Mouse (Mus musculus) heart, embryonic 13.5 days (tissue): ENCODE results near the gene Dnah2. TPM values are rescaled to one million over a fixed set of nuclear protein-coding genes. Genes with fewer than 3 reads are reported as not detected.

Source experiments
- ATAC-seq: fragments of 200-750 bp; cut with Nextera tagmentation; 2 replicates; pipeline ENCODE4 v1.8.0; 2017; ENCODE audit warnings: moderate TSS enrichment; ENCODE audit not compliant: insufficient number of reproducible peaks, low FRiP score, low TSS enrichment; ENCODE audit errors: extremely low read depth
- H3K27ac ChIP-seq: fragments of 300-500 bp; sonication (generic); replicated peaks from 2 replicates; pipeline ENCODE4 v1.5.1; 2015; ENCODE audit warnings: moderate library complexity, mild to moderate bottlenecking, inconsistent platforms
- H3K27me3 ChIP-seq: fragments of 300-500 bp; sonication (generic); replicated peaks from 2 replicates; pipeline ENCODE4 v1.6.1; 2015; ENCODE audit warnings: mild to moderate bottlenecking, inconsistent platforms
- H3K36me3 ChIP-seq: fragments of 300-500 bp; sonication (generic); 2 replicates; pipeline ENCODE4 v1.6.1; 2015; ENCODE audit warnings: mild to moderate bottlenecking, inconsistent platforms
- H3K4me1 ChIP-seq: fragments of 300-500 bp; sonication (generic); 2 replicates; pipeline ENCODE4 v1.6.1; 2015; ENCODE audit warnings: inconsistent platforms
- H3K4me2 ChIP-seq: fragments of 300-500 bp; sonication (generic); 2 replicates; pipeline ENCODE4 v1.6.1; 2015; ENCODE audit warnings: inconsistent platforms, mild to moderate bottlenecking, moderate library complexity
- H3K4me3 ChIP-seq: fragments of 300-500 bp; sonication (generic); 2 replicates; pipeline ENCODE4 v1.5.1; 2015; ENCODE audit warnings: moderate library complexity, mild to moderate bottlenecking, inconsistent platforms
- H3K9ac ChIP-seq: fragments of 300-500 bp; sonication (generic); 2 replicates; pipeline ENCODE4 v1.6.1; 2015; ENCODE audit warnings: inconsistent platforms, mild to moderate bottlenecking, moderate library complexity
- H3K9me3 ChIP-seq: fragments of 300-500 bp; sonication (generic); 2 replicates; pipeline ENCODE4 v1.6.1; 2016; ENCODE audit warnings: inconsistent platforms
- WGBS: fragments of 180-500 bp; shearing (Covaris S2); methylation state at CpG from one replicate; pipeline ENCODE4 v1.1.7; 2015; ENCODE audit warnings: mixed read lengths; 5-methylcytosine and 5-hydroxymethylcytosine counted together
- polyA plus RNA-seq: library from polyadenylated mRNA; unstranded; fragments of >200 nt; fragmentation: Nextera tagmentation; extraction: Ambion mirVana; gene quantifications from 2 replicates; pipeline ENCODE4 v1.2.1, GENCODE M21; 2015

Gene Dnah2
- polyA plus RNA-seq, 1 experiment from 2014 or later, result 0.07 TPM

DNA sequence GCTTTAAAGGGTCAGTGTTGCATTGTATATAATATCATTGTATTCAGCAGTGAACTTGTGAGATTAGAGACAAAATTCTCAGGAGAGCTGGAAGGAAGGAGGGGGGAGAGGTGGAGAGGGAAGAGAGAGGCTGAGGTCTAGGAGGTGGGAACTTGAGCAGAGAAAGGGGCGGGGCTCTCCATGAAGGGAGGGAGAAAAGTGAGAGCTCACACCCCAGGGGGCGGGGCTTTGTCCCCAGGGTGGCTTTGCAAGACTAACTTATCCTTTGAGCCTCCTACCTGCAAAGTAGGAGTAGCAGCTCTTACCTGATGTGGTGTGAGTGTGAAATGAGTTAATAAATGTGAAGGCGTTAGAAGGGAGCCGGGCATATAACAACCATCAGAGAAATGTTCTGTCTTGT lies 120.2 kb downstream of the Dnah2 start:
- H3K36me3 ChIP-seq, result no peaks in the 10 kb centered on the region
- no peak overlapping the region for H3K27ac ChIP-seq
- H3K9me3 ChIP-seq, result no peaks in the 10 kb centered on the region
- WGBS, result 24% methylated on average over 4 of the region's 4 CpGs
- no peak for ATAC-seq
- peaks cover 11% of the 10 kb centered on the region; the same call in 1 of the 2 replicates for H3K27me3 ChIP-seq
- H3K9ac ChIP-seq, result no peak overlapping the region
- H3K4me3 ChIP-seq, result no peak overlapping the region
- H3K4me2 ChIP-seq, result no peak overlapping the region
- peaks cover 12% of the 10 kb centered on the region for H3K4me1 ChIP-seq

DNA sequence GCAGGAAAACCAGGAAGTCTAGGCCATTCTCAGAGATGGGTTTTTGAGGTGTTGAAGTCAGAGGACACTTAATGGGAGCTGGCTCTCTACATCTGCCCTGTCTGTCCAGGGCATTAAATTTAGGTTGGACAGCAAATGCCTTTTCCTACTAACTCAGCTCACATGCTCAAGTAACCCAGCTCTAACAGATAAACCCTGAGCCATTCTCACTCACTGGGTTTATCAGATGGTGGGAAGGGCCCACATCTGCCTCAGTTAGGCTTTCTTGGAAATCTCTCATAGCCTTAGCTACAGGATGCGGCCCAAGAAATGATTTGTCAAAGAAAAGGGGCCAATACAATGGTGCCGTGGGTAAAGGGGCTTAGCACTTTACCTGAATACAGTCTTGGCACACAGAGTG lies 122.7 kb downstream of the Dnah2 start:
- no peak overlapping the region for H3K4me3 ChIP-seq
- peaks cover 29% of the 10 kb centered on the region for H3K27me3 ChIP-seq
- H3K9ac ChIP-seq, result no peak overlapping the region
- H3K27ac ChIP-seq, result no peak overlapping the region
- no peaks in the 10 kb centered on the region for H3K36me3 ChIP-seq
- no peak for ATAC-seq
- WGBS, result 66% methylated on average over 2 of the region's 2 CpGs
- H3K9me3 ChIP-seq, result no peaks in the 10 kb centered on the region
- H3K4me1 ChIP-seq, result peaks cover 14% of the 10 kb centered on the region
- H3K4me2 ChIP-seq, result no peak overlapping the region

DNA sequence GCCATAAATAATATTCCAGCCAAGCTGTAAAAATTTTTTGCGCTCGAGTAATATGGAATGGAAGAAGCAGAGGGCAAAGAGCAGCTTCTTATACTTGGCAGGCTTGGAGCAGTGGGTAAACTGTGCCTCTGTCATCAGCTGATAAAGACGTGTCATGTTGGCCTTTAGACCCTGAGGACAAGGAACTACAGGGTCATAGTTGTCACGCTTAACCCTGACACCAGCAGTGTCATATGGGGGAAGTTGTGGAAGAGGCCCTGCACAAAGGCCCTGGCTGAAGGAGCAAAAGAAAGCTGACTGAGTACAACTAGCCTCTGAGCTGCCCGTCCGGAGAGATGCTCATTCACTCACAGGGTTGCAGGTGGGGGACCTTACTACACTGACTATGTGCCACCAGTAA lies 125.0 kb downstream of the Dnah2 start:
- H3K9ac ChIP-seq, result no peak overlapping the region
- H3K9me3 ChIP-seq, result no peaks in the 10 kb centered on the region
- no peak overlapping the region for H3K4me2 ChIP-seq
- no peaks in the 10 kb centered on the region for H3K36me3 ChIP-seq
- H3K27me3 ChIP-seq, result peaks cover 39% of the 10 kb centered on the region
- H3K27ac ChIP-seq, result no peak overlapping the region
- no peak for ATAC-seq
- WGBS, result 44% methylated on average over 6 of the region's 6 CpGs
- no peak overlapping the region for H3K4me3 ChIP-seq
- H3K4me1 ChIP-seq, result peaks cover 26% of the 10 kb centered on the region

DNA sequence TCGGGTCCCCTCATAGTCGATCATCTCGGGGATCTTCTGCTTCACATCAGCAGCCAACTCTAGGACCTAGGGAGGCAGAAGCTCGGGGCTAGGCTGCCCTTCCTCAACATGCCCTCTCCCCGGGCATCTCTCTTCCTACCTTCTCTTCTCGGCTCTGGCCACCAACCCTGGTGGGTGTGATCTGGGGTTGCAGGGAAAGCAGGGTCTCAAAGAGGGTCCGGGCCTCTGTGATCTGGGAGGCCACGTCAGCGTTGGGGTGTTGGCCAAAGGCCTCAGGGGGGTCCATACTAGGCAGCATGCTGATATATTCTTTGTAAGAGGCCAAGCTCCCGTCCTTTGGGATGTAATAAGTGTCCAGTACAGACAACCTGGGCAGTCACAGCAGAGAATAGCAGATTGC lies 126.1 kb downstream of the Dnah2 start:
- Histone ChIP-seq H3K36me3 (no peaks in the 10 kb centered on the region), H3K9ac (no peak overlapping the region), H3K4me2 (no peak overlapping the region), H3K4me3 (no peak overlapping the region), H3K9me3 (no peaks in the 10 kb centered on the region), H3K27ac (no peak overlapping the region), H3K27me3 (peaks cover 39% of the 10 kb centered on the region), H3K4me1 (peaks cover 32% of the 10 kb centered on the region)
- 82% methylated on average over 10 of the region's 10 CpGs for WGBS
- no peak for ATAC-seq

DNA sequence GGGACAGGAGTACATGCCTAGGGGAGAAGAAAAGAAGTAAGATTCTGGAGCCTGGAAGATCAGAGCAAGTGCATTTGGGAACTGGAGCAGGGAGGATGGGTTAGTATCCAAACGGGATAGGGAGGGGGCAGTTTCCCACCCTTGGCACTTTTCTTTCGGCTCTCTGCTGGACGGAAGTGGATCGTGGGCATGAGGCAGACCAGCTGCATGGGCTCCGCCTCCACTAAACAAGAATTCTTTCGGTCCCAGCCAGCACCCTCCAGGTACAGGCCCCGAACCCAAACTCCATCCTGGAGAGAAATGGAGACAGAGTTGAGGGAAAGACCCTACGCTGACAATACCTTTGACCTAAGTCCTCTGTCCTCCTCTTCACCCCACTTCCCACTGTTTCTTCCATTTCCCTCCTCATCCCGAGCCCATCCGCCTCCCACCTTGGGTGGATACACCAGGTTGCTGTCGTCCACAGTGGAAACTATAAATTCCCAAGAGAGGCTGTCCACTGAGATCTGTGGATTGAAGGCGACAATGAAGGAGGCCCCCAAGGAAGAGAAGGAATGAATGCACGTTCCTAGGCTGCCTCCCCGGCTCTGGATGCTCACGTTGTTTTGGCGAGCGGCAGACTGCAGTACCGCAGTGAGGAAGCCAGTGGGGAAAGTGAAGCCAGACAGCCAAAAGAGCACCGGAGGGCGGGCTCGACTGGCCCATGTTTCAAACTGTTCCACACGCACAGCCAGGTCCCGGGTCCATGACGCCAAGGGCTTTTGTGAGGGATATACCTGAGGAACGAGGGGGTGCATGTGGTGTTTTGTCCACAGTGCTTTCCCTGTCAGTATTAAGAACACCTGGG lies 127.6 kb downstream of the Dnah2 start:
- no peak overlapping the region for H3K27ac ChIP-seq
- ATAC-seq, result no peak
- peak overlapping the region; percentile 85 for H3K4me3 ChIP-seq
- H3K9ac ChIP-seq, result peak overlapping the region; percentile 80
- peaks cover 39% of the 10 kb centered on the region for H3K27me3 ChIP-seq
- peaks cover 47% of the 10 kb centered on the region for H3K4me1 ChIP-seq
- no peaks in the 10 kb centered on the region for H3K36me3 ChIP-seq
- H3K4me2 ChIP-seq, result peak overlapping the region; percentile 99
- no peaks in the 10 kb centered on the region for H3K9me3 ChIP-seq
- WGBS, result 14% methylated on average over 25 of the region's 25 CpGs

DNA sequence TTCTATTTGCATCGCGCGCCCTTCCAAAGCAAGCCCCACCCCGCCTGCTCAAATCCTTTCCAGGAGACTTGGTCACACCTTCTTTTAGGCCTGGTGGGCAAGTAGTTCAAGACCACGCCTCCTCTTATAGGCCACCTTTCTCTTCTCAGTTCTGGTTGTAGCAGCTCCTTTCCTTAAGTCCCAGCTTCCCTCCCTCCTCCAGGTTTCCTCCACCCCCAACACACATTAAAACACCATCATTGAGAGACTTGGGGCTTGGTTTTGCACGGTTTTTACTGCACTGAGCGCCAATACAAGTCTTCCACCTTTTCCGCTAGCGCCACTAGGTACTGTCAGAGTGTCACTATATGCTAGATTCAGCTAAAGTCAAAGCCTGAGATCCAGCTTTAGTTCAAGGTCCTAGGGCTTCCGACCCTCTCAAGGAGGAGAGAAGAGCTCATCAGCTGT lies 128.3 kb downstream of the Dnah2 start:
- Histone ChIP-seq H3K4me2 (peak overlapping the region; percentile 99), H3K9me3 (no peaks in the 10 kb centered on the region), H3K27ac (no peak overlapping the region), H3K27me3 (peaks cover 39% of the 10 kb centered on the region), H3K4me1 (peaks cover 47% of the 10 kb centered on the region), H3K4me3 (peak overlapping the region; percentile 85), H3K9ac (peak overlapping the region; percentile 80), H3K36me3 (no peaks in the 10 kb centered on the region)
- no peak for ATAC-seq
- 10% methylated on average over 10 of the region's 10 CpGs for WGBS

DNA sequence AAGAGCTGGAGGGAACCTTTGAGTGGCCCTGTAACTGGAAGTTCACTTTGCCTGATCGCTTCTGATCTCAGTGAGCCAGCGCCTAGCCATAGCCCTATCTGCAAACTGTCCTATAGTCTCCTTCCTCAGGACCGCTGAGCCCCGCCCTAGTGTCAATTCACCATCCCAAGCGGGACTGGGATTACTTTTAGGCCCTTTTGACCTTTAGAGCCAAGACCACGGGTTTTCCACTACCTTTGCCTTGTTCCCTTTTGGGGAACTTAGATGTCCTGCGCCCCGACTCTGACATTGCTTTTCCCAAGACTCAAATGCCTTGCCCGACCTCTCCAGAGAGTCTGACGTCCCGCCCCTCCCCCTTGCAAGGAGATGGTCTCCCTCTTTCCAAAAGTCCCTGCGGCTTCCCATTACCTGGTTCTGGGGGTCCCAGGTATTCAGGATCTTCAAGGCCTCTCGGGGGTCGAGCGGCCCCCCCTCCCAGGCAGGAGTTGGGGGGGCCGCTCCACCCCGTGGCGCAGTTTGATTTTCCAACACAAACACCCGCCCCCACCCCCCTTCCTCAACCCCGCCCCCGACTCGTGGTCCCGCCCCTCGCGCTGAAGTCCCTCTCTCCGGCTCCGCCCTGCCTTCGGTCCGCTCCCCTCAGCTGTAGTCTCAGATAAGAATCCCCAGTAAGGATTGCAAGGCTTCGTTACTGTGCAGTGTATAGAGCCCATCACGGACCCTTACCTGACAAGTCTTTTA lies 128.9 kb downstream of the Dnah2 start:
- Histone ChIP-seq H3K9me3 (no peaks in the 10 kb centered on the region), H3K4me1 (peaks cover 53% of the 10 kb centered on the region), H3K27me3 (peaks cover 39% of the 10 kb centered on the region), H3K36me3 (no peaks in the 10 kb centered on the region), H3K9ac (peak overlapping the region; percentile 80), H3K4me3 (peak overlapping the region; percentile 85), H3K4me2 (peak overlapping the region; percentile 99), H3K27ac (peak overlapping the region; percentile 99)
- ATAC-seq, result 0 out of 2 replicates have a peak, but pooled peaks have one; percentile 12
- WGBS, result under 1% methylated on average over 31 of the region's 31 CpGs

DNA sequence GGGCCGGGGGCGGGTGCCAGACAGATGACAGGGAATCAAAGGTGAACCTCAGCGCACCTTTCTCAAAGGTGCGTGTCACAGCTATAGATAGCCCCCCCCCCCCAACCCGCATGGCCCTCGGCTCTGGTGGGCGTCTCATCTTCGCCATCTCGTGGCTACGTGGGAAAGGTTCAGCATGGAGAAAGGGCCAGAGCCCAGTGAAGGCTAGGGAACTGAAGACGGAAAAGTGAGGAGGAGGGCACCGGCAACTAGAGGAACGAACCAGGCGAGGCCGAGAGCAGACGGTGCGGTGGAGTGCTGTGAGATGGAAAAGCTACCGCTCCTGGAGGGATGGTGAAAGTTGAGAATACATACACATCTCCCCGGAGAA lies 129.5 kb downstream of the Dnah2 start:
- H3K27ac ChIP-seq, result peak overlapping the region; percentile 99
- ATAC-seq, result no peak
- peak overlapping the region; percentile 80 for H3K9ac ChIP-seq
- H3K4me2 ChIP-seq, result peak overlapping the region; percentile 99
- H3K27me3 ChIP-seq, result peaks cover 39% of the 10 kb centered on the region
- no peaks in the 10 kb centered on the region for H3K9me3 ChIP-seq
- H3K36me3 ChIP-seq, result no peaks in the 10 kb centered on the region
- peaks cover 59% of the 10 kb centered on the region for H3K4me1 ChIP-seq
- peak overlapping the region; percentile 85 for H3K4me3 ChIP-seq
- WGBS, result 0% methylated on average over 19 of the region's 19 CpGs

DNA sequence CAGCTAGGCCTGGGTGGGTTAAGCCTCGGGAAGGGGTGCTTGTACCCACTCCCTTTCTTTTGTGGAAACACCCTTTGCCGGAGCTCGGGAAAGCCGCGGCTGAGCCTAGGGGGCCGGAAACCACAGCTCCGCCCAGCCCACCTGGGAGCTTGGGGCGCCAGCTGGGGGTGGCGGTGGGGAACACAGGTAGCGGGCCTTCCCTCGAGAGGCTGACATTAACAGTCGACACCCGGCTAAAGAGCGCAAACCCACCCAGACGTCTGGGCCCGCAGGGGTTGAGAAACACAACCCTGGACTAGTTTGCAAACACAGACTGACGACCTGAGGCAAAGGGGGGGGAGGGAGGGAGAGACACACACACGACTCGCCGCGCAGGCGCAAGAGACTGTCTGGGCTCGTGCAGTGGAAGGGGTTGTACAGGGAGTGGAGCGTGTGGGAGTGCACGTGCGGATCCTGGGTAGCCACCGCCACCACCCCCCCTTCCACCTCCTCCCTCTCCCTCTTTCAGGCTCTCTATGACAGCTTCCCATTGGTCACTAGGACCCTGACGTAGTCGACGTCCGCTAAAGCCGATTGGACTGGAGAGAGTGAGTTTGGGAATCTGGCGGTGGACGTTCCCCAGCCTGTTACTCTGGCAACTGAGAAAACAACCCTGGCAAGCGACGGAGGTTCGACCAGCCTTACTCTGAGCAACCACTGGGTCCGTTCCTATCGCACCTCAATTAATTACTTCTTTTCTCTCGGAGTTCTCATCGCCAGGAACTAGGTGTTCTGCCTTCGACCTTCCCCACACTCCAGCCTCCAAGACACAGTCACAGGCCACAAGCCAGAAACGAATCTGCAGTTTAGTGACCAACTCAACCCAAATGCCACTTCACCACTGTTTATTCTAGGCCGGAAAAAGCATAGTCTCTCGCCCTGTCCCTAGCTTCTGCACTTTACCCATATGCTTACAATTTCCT lies 130.1 kb downstream of the Dnah2 start:
- Histone ChIP-seq H3K4me1 (peaks cover 65% of the 10 kb centered on the region), H3K36me3 (no peaks in the 10 kb centered on the region), H3K4me2 (peak overlapping the region; percentile 99), H3K4me3 (peak overlapping the region; percentile 85), H3K27me3 (peaks cover 34% of the 10 kb centered on the region), H3K9ac (peak overlapping the region; percentile 98), H3K27ac (peak overlapping the region; percentile 99), H3K9me3 (no peaks in the 10 kb centered on the region)
- under 1% methylated on average over 41 of the region's 45 CpGs for WGBS
- peak; percentile 67 for ATAC-seq

DNA sequence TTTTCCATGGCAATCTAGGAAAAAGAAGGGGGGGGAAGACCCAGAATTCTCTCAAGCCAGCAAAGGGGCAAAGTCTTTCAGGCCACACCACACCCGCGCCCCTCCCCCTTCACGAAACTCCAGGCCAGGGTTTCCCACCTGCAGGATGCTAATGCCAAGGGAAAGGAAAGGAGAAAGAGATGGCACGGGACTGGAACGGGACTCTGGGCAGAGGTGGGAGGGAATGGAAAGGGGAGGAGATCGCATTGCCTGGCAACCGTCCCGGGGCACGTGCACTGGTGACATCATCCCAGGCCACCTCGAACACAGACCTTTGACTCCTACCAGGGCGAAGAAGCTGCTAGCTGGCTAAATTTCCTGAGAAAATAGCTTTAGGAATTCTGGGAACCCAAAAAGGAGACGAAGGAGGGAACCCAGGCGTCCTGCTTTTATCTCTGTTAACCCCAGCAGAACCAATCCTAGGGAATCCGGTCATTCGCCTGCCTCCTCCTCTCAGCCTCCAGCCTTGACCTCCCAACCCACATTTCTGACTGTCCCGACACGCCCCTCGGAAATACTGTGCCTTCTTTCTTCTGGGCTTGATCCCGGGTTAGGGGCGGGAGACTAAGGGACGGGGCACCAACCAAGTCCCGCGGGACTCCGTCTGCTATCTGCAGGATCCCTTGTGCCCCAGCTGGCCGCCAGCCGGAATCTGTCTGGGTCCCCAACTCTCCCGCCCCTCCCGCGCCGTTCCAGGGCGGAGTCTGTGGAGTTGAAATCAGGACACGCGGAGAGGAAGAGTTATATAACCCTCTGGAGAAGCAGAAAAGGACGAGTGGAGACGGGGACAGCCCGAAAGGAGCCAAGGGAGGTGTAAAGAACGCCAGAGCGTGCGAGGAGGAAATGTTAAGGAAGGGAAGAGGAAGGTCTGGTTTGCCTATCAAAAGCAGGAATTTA lies 131.2 kb downstream of the Dnah2 start:
- WGBS, result under 1% methylated on average over 39 of the region's 39 CpGs
- ATAC-seq, result peak; percentile 53; the same call in 1 of the 2 replicates
- peaks cover 76% of the 10 kb centered on the region for H3K4me1 ChIP-seq

More for the DNA sequence above, 131.2 kb downstream of the Dnah2 start:
- Histone ChIP-seq H3K27me3 (peaks cover 24% of the 10 kb centered on the region), H3K9ac (peak overlapping the region; percentile 98), H3K9me3 (no peaks in the 10 kb centered on the region), H3K4me3 (peak overlapping the region; percentile 85), H3K36me3 (peaks cover 7% of the 10 kb centered on the region), H3K27ac (peak overlapping the region; percentile 99), H3K4me2 (peak overlapping the region; percentile 99)
